Mouse (Mus musculus) hindbrain, embryonic 15.5 days (tissue): Measurements from ENCODE around the gene Aldh16a1. TPM values are rescaled to one million over a fixed set of nuclear protein-coding genes. Genes with fewer than 3 reads are reported as not detected.
"Not testable (repeated sequence)": the region's sequence is repeated elsewhere in the genome, so short reads cannot be mapped to it uniquely, and the experiment has no call there.

Experiments used
- ATAC-seq: fragments of 200-750 bp; cut with Nextera tagmentation; 2 replicates; pipeline ENCODE4 v1.8.0; 2017; ENCODE audit warnings: low read depth, moderate number of reproducible peaks, moderate TSS enrichment; ENCODE audit not compliant: low FRiP score
- H3K27ac ChIP-seq: fragments of 300-500 bp; sonication (generic); replicated peaks from 2 replicates; pipeline ENCODE4 v1.5.1; 2015; ENCODE audit warnings: mild to moderate bottlenecking, inconsistent platforms
- H3K27me3 ChIP-seq: fragments of 300-500 bp; sonication (generic); 2 replicates; pipeline ENCODE4 v1.6.1; 2015; ENCODE audit warnings: control low read depth, inconsistent platforms
- H3K36me3 ChIP-seq: fragments of 300-500 bp; sonication (generic); 2 replicates; pipeline ENCODE4 v1.6.1; 2015; ENCODE audit warnings: control low read depth, inconsistent platforms
- H3K4me1 ChIP-seq: fragments of 300-500 bp; sonication (generic); replicated peaks from 2 replicates; pipeline ENCODE4 v1.6.1; 2015; ENCODE audit warnings: control low read depth, inconsistent platforms
- H3K4me2 ChIP-seq: fragments of 300-500 bp; sonication (generic); 2 replicates; pipeline ENCODE4 v1.6.1; 2015; ENCODE audit warnings: moderate library complexity, mild to moderate bottlenecking, inconsistent platforms
- H3K4me3 ChIP-seq: fragments of 300-500 bp; sonication (generic); 2 replicates; pipeline ENCODE4 v1.5.1; 2015; ENCODE audit warnings: mild to moderate bottlenecking, inconsistent platforms
- H3K9ac ChIP-seq: fragments of 300-500 bp; sonication (generic); 2 replicates; pipeline ENCODE4 v1.6.1; 2015; ENCODE audit warnings: inconsistent platforms
- H3K9me3 ChIP-seq: fragments of 300-500 bp; sonication (generic); 2 replicates; pipeline ENCODE4 v1.6.1; 2016; ENCODE audit warnings: control low read depth, inconsistent platforms
- WGBS: fragments of 180-500 bp; shearing (Covaris S2); methylation state at CpG from one replicate; pipeline ENCODE4 v1.1.7; 2015; 5-methylcytosine and 5-hydroxymethylcytosine counted together
- polyA plus RNA-seq: library from polyadenylated mRNA; unstranded; fragments of >200 nt; fragmentation: Nextera tagmentation; extraction: Ambion mirVana; gene quantifications from 2 replicates; pipeline ENCODE4 v1.2.1, GENCODE M21; 2015

Gene Aldh16a1
- polyA plus RNA-seq, 1 experiment from 2014 or later = 21.9 TPM

GRCm38 (mm10) chr7:45103652-45104180 is 50.7 kb downstream of the Aldh16a1 start, which contains the start of gene Fcgrt:
TSS of gene Fcgrt (minus strand) at chr7:45103851.
- H3K9me3 ChIP-seq = no peaks in the 10 kb centered on the region
- H3K4me2 ChIP-seq = peak within 1 kb of the TSS; percentile 26
- peak within 1 kb of the TSS; percentile 18; the same call in 1 of the 2 replicates for H3K4me3 ChIP-seq
- no peaks in the 10 kb centered on the region for H3K27me3 ChIP-seq
- H3K9ac ChIP-seq = no peak within 1 kb of the TSS
- H3K27ac ChIP-seq = peak within 1 kb of the TSS; percentile 50; the same call in 1 of the 2 replicates
- H3K36me3 ChIP-seq = no peaks in the 10 kb centered on the region
- H3K4me1 ChIP-seq = no peaks in the 10 kb centered on the region
- ATAC-seq = peak; percentile 78
- WGBS = 69% methylated on average over 7 of the region's 7 CpGs

- Histone ChIP-seq H3K4me3 (peak overlapping the region; percentile 18; the same call in 1 of the 2 replicates), H3K4me1 (no peaks in the 10 kb centered on the region), H3K9me3 (no peaks in the 10 kb centered on the region), H3K4me2 (peak overlapping the region; percentile 26), H3K36me3 (no peaks in the 10 kb centered on the region), H3K9ac (no peak overlapping the region), H3K27ac (peak overlapping the region; percentile 50; the same call in 1 of the 2 replicates), H3K27me3 (no peaks in the 10 kb centered on the region)
- no peak for ATAC-seq
- 79% methylated on average over 9 of the region's 9 CpGs for WGBS
These were observed 51.3 kb downstream of the Aldh16a1 start for GRCm38 (mm10) chr7:45102940-45103585.

GRCm38 (mm10) chr7:45102441-45102840 is 51.9 kb downstream of the Aldh16a1 start:
- H3K9me3 ChIP-seq = no peaks in the 10 kb centered on the region
- H3K36me3 ChIP-seq = no peaks in the 10 kb centered on the region
- H3K4me2 ChIP-seq = peak overlapping the region; percentile 26; the same call in 1 of the 2 replicates
- H3K27me3 ChIP-seq = no peaks in the 10 kb centered on the region
- no peak overlapping the region for H3K27ac ChIP-seq
- ATAC-seq = no peak
- WGBS = 84% methylated on average over 11 of the region's 11 CpGs
- no peak overlapping the region for H3K9ac ChIP-seq
- H3K4me3 ChIP-seq = no peak overlapping the region
- no peaks in the 10 kb centered on the region for H3K4me1 ChIP-seq

- H3K9ac ChIP-seq = no peak overlapping the region
- no peaks in the 10 kb centered on the region for H3K4me1 ChIP-seq
- H3K27ac ChIP-seq = no peak overlapping the region
- H3K36me3 ChIP-seq = no peaks in the 10 kb centered on the region
- 95% methylated on average over 6 of the region's 6 CpGs for WGBS
- no peak for ATAC-seq
- no peaks in the 10 kb centered on the region for H3K9me3 ChIP-seq
- no peaks in the 10 kb centered on the region for H3K27me3 ChIP-seq
- no peak overlapping the region for H3K4me3 ChIP-seq
- H3K4me2 ChIP-seq = no peak overlapping the region
These were observed 54.3 kb downstream of the Aldh16a1 start for GRCm38 (mm10) chr7:45100046-45100445.

- Histone ChIP-seq H3K4me2 (no peak overlapping the region), H3K27ac (no peak overlapping the region), H3K9ac (no peak overlapping the region), H3K36me3 (no peaks in the 10 kb centered on the region), H3K4me1 (no peaks in the 10 kb centered on the region), H3K27me3 (no peaks in the 10 kb centered on the region), H3K4me3 (no peak overlapping the region), H3K9me3 (no peaks in the 10 kb centered on the region)
- ATAC-seq = no peak
- 87% methylated on average over 8 of the region's 8 CpGs for WGBS
These were observed 55.7 kb downstream of the Aldh16a1 start for GRCm38 (mm10) chr7:45098541-45099240.

- 85% methylated on average over 6 of the region's 6 CpGs for WGBS
These were observed 56.9 kb downstream of the Aldh16a1 start for GRCm38 (mm10) chr7:45097479-45097878.

GRCm38 (mm10) chr7:45095965-45096364 is 58.4 kb downstream of the Aldh16a1 start:
- not testable (repeated sequence) for H3K27ac ChIP-seq, ATAC-seq, H3K9ac ChIP-seq, H3K36me3 ChIP-seq, H3K4me3 ChIP-seq, H3K4me2 ChIP-seq, H3K4me1 ChIP-seq, H3K9me3 ChIP-seq, H3K27me3 ChIP-seq
- WGBS = 94% methylated on average over 14 of the region's 14 CpGs

More at GRCm38 (mm10) chr7:45097479-45097878, 56.9 kb downstream of the Aldh16a1 start:
- Histone ChIP-seq H3K27ac (no peak overlapping the region), H3K4me2 (no peak overlapping the region), H3K9me3 (no peaks in the 10 kb centered on the region), H3K4me1 (no peaks in the 10 kb centered on the region), H3K4me3 (no peak overlapping the region), H3K9ac (no peak overlapping the region), H3K27me3 (no peaks in the 10 kb centered on the region), H3K36me3 (no peaks in the 10 kb centered on the region)
- ATAC-seq = no peak

- Histone ChIP-seq H3K4me1 (peaks cover 5% of the 10 kb centered on the region; the same call in 1 of the 2 replicates), H3K27me3 (no peaks in the 10 kb centered on the region), H3K36me3 (no peaks in the 10 kb centered on the region), H3K9ac (no peak overlapping the region), H3K9me3 (no peaks in the 10 kb centered on the region), H3K4me2 (no peak overlapping the region), H3K4me3 (no peak overlapping the region), H3K27ac (no peak overlapping the region)
- no peak for ATAC-seq
- 83% methylated on average over 6 of the region's 6 CpGs for WGBS
These were observed 59.0 kb downstream of the Aldh16a1 start for GRCm38 (mm10) chr7:45095367-45095766.

GRCm38 (mm10) chr7:45094121-45094520 is 60.3 kb downstream of the Aldh16a1 start:
- WGBS = 40% methylated on average over 7 of the region's 7 CpGs
- Histone ChIP-seq H3K4me3 (no peak overlapping the region), H3K9ac (no peak overlapping the region), H3K9me3 (no peaks in the 10 kb centered on the region), H3K27me3 (no peaks in the 10 kb centered on the region), H3K27ac (no peak overlapping the region), H3K36me3 (no peaks in the 10 kb centered on the region), H3K4me2 (no peak overlapping the region), H3K4me1 (peaks cover 5% of the 10 kb centered on the region; the same call in 1 of the 2 replicates)
- ATAC-seq = no peak

GRCm38 (mm10) chr7:45093516-45093905 is 60.9 kb downstream of the Aldh16a1 start:
- Histone ChIP-seq H3K9ac (no peak overlapping the region), H3K4me3 (no peak overlapping the region), H3K9me3 (no peaks in the 10 kb centered on the region), H3K27ac (no peak overlapping the region), H3K27me3 (no peaks in the 10 kb centered on the region), H3K36me3 (no peaks in the 10 kb centered on the region), H3K4me2 (no peak overlapping the region), H3K4me1 (peaks cover 5% of the 10 kb centered on the region; the same call in 1 of the 2 replicates)
- no peak for ATAC-seq
- 41% methylated on average over 18 of the region's 18 CpGs for WGBS

- H3K4me1 ChIP-seq = peaks cover 5% of the 10 kb centered on the region; the same call in 1 of the 2 replicates
- H3K9ac ChIP-seq = no peak overlapping the region
- no peaks in the 10 kb centered on the region for H3K27me3 ChIP-seq
- H3K4me2 ChIP-seq = no peak overlapping the region
- no peak overlapping the region for H3K4me3 ChIP-seq
- no peak overlapping the region for H3K27ac ChIP-seq
- ATAC-seq = no peak
- no peaks in the 10 kb centered on the region for H3K36me3 ChIP-seq
- no peaks in the 10 kb centered on the region for H3K9me3 ChIP-seq
- WGBS = 65% methylated on average over 12 of the region's 12 CpGs
These were observed 61.4 kb downstream of the Aldh16a1 start for GRCm38 (mm10) chr7:45092828-45093515.
